Mouse (Mus musculus): Measurements from ENCODE around the gene Syce2.

Gene Syce2

DNA sequence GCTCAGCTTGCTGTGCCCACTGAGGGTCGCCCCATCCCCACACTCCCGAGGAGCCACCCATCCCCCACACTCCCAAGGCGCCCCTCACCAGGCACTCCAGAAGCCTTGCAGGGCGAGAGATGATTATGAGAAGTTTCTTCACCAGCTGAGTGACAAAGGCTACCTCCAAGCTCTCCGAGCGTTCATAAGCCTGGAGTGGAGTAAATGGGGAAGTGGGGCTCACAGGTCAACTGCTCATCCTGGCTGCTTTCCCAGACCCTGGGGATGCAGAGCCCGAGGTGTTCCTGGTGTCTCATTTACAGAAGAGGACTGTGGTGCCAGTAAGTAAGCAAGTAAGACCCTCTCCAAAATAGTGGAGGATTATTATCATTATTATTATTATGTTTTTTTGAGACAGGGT, 53.6 kb downstream of the Syce2 start:
- DNase-seq (ENCODE audit: extremely low read depth, low read depth): no peak

DNA sequence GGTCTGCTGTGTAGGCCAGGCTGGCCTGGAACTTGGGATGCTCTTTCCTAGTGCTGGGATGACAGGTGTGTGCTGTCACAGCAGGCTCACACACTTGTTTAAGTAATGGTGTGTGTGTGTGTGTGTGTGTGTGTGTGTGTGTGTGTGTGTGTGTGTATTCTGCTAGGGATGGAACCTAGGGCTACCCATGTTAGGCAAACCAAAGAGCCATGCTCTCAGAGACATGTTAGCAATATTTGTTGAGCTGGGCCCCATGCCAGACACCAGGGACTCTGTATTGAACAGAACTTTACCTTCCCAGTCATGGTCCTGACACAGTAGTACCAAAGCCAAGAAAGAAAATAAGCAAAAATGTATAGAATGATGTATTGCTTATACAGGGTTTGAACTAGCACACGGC, 55.6 kb downstream of the Syce2 start:
- no peak for DNase-seq (ENCODE audit: extremely low read depth, low read depth)

DNA sequence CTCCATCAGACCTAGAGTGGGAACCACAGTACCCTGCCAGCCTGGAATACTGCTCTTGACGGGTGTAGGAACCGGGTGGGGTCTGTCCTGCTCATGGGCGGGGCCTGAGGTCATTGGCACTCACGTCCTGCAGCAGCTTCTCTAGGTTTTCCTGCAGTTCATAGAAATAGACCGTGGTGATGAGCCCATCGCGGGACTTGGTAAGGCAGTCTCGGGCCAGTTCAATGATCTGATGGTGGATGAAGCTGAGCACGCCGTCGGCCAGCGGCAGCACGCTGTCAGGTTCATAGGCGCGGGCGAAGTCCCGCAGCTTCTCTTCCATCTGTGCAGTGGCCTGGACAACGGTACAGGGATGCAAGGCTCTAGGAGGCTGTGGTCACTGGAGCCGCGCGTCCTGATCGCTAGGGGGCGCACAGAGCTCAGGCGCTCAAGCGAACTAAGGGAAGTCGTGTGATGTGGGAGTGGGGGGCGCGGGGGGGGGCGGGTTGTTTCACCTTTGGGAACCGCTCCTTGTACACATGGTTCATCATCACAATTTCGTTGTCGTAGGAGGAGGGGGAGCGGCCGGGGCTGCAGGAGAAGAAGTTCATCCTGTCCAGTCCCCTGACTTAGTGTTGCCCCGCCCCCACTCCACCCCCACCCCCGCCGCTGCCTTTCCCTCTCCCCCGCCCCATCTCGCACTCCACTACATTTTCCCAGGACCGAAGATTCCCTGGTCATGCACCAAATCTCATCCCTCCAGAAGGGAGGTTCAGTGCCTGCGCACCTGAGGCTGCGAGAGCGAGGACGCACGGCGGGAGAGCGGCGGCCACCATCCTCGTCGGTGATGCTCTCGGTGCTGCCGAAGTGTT, 56.8 kb downstream of the Syce2 start:
- no peak for DNase-seq (ENCODE audit: extremely low read depth, low read depth)

DNA sequence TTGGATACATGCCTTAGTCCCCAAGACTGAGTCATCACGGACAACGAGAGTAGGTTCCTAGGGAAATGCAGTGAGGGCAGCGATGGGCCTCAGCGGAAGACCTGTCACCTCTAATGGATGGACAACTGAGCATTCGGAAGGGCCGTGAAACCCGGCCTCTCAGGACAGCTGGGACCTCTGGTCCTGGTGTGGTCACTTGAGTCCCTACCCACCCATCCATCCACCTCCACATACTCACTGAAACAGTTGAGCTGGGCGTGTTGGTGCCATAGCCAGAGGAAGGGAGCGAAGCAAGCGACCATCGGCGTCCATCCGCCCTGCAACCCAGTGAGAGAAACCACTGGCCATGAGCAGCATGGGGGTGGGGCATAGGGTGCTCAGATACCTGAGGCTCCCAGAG, 58.7 kb downstream of the Syce2 start:
- DNase-seq (ENCODE audit: extremely low read depth, low read depth): no peak

DNA sequence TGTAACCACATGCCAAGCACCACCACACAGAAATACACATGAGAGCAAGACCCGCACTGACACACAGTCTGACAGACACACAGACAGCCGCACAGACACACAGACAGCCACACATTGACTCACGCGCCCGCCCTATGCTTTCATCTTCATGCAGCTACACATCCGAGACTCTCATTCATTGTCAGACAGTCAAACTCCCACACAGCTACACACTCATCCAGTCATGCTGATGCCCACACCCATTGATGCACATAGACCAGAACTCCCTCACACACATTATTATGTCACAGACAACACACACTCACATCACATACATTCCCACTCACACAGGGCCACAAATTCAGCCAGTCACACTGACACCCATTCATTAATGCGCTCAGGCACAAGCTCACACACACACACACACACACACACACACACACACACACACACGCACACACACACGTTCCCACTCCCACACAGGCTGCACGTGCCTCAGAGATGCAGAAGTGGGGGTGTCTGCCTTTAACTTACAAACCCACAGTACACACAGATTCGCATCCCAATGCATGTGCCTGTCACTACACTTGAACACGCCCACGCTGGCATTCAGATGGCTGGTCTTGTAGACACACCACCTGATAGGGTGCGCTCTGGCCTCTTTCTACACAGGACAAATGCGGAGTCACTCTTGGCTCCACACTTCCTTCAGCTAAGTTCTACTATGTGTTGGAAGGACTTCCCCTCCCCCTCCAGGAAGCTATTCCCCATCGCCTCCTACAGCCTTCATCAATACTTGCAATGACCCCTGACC, 62.1 kb downstream of the Syce2 start:
- DNase-seq (ENCODE audit: extremely low read depth, low read depth): no peak

DNA sequence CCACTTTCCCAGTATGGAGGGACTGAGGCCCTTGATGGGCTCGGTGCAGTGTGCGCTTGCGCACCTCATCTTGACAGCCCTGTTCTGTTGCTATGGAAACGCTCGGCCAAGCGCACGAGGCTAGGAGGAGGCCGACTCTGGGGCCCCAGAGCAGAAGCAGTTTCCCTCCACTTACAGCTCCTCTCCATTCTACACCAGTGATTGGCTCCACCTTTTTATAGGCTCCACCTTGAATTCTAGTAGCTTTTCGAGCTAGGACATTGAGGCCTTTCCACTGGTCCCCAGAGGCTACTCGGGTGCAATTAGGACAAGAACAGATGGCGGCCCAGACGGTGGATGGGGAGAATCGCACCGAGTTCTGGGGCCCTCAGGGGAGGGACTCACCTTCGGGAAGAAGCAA, 62.9 kb downstream of the Syce2 start:
- DNase-seq (ENCODE audit: extremely low read depth, low read depth): no peak

DNA sequence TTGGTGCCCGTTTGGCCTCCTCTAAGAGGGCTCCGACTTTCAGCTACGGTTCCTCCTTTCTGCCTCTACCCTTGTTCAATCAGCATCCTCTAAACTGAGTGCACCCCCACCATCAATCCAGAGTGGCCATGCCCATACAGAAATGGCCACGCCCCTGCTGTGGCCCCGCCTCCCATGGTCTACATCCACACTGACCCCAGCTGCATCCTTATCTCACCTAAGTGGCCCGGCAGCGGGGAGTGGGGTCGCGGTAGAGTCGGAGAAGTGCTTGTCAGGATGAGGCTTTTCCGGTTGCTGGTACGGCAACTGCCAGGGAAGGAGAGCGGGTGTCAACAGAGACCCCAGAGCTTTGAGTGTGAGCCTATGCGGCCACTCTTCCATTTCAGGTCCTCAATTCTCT, 63.6 kb downstream of the Syce2 start:
- no peak for DNase-seq (ENCODE audit: extremely low read depth, low read depth)

DNA sequence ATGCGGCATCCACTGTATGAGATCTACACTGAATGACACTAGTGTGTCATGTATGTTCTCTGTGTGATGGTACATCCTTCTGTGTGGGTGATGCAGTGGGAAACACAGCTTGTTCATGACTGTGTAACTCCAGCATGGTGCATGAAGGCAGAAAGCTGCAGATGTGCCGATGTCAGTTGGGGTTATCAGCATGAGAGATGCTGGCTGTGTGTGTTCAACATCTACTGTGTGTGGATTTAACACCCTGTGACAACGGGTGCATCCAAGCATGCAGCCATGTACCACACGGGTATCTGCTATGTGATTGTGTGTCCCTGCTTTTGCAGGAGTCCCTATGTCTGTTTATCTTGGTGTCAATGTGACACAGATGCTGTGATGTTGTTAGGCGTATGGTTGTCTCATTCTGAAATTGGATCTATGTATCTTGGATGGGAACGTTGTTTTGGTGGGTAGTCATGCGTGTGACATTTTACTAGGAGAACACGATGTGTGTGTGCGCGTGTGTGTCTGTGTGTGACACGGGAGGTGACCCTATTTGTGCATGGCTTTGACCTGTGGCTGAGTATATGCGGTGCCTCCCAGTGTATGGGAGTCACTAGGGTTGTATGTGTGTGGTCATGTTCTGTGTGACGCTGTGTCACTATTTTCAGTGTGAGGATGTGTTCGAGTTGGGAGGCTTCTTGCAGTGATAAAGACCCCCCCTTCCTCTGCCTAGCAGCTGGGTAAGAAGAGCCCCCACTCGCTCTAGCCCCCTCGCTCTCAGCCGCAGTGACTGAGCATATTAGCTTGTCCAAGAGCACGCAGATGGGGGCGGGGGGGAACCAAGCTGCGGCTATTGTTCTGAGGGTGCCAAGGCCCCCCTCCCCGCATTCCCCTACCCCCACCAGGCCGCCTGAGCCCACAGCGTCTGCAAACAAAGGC, 64.4 kb downstream of the Syce2 start:
- DNase-seq (ENCODE audit: extremely low read depth, low read depth): no peak

DNA sequence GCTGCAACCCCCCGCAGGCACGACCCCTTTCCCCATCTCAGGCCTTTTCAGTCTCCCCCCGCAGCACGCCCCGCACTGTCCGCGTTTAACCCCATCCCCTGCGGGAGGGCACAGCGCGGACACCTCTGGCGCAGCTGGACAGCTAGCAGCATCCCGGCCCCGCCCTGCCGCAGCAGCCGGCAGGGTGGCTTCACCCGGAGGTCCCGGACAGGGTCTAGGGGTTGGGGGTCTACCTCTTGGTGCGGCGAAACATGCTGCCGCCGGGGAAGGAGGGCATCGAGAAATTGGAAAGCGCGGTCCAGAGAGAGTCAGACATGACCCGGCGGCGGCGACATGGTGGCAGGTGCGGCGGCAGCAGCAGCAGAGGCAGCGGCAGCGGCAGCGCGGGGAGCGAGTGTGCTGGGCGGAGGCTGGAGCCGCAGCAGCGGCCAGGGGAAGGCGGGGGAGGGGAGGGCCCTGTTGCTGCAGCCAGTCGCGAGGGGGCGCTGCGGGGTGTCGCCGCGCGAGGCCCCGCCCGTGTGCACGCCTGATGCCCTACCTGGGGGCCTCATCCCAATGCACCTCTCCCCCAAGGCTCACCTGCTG, 65.1 kb downstream of the Syce2 start, which contains the start of gene Mast1:
Gene Mast1, minus strand, starts transcription at position 398 of the 585 bp plus-strand sequence.
- DNase-seq (ENCODE audit: extremely low read depth, low read depth): no peak

Measured in MEL-GATA-1-ER (cell line).